Mouse (Mus musculus) cerebellum, postnatal 25 days (tissue): ENCODE results near the gene Card9.

ENCODE experiments used
- DNase-seq, 2 experiments: peaks; one replicate each; pipeline ENCODE4 v3.0.0; 2021; ENCODE audit warnings: mixed read lengths in 2 of 2

The Card9 gene

DNA sequence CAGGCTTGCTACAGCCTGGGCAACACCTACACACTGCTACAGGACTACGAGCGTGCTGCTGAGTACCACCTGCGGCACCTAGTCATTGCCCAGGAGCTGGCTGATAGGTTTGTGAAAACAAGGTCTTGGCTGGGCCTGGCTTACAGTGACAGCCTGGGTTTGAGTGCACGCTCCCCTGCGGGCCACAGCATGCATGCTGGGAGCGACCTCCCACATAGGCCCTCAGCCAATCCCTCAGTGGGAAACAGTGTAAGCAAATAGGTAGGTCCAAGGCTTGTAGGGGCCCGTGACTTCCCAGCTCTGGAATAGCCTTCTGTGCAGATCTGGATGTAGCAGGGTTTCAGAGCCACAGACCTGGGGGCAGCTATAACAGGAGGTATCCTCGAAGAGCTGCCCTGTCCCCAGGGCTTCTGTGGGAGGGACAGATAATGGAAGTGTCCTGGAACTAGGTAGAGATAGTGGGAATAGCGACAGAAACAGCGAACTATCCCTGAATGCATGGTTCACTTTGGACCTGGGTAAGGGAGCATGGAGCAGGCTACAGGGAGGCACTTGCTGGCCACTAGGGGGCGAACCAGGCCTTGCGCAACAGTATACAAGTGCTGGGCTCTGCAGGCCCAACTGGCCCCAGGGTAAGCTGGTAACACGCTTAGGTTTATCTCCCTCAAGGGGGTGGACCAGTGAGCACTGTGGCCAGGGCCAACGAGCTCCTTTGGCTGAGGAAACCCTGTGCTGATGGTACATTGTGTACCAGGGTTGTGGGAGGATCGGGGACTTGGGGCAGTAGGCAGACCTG, 35.1 kb downstream of the Card9 start:
- DNase-seq = peak; percentile 68 to 82

DNA sequence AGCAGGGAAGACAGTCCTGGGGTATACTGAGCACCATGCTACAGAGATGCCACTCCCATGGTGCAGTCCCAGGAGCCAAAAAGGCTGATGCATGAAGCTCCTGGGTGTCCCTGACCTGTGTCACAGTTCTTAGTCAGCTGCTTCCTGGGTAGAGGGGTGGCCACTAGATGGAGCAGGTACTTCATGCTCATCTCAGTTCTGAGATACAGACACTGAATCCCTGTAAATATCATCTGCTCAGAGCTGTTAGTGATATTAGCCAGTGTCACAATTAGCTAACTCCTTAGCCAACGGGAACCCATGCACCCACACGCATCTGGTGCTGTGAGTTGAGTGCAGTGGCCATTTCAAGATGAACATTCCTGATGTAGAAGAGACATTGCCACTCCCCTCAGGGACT, 35.8 kb downstream of the Card9 start:
- DNase-seq = peak in 1 of 2 experiments; percentile 67

DNA sequence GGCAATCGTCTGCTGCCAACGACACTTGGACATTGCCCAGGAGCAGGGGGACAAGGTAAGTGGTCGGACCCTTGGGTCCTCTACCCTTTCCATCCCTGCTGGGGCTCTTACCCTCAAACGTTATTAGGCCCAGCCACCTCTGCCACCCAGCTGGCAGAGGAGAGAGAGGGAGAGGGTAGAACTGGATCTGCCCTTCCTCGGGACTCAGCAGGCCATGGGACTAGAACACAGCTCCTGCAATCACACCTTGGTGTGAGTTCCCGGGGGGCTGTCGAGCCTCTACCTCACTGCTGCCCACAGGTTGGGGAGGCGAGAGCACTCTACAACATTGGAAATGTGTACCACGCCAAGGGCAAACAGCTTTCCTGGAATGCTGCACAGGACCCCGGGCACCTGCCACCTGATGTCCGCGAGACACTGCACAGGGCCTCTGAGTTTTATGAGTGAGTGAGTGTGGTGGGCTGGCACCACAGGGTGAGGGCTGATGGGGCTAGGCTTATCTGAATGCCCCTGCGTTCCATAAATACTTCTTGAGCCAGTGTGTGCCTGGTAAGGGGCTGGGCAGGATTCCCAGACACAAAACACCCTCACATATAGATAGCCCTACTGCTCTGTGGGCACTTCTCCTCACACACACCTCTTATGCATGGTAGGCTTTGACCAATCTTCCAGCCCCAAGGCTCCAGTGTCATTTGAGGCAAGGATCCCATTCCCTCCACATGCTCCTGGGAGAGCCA, 37.0 kb downstream of the Card9 start:
- peak in 1 of 2 experiments; percentile 29 for DNase-seq

DNA sequence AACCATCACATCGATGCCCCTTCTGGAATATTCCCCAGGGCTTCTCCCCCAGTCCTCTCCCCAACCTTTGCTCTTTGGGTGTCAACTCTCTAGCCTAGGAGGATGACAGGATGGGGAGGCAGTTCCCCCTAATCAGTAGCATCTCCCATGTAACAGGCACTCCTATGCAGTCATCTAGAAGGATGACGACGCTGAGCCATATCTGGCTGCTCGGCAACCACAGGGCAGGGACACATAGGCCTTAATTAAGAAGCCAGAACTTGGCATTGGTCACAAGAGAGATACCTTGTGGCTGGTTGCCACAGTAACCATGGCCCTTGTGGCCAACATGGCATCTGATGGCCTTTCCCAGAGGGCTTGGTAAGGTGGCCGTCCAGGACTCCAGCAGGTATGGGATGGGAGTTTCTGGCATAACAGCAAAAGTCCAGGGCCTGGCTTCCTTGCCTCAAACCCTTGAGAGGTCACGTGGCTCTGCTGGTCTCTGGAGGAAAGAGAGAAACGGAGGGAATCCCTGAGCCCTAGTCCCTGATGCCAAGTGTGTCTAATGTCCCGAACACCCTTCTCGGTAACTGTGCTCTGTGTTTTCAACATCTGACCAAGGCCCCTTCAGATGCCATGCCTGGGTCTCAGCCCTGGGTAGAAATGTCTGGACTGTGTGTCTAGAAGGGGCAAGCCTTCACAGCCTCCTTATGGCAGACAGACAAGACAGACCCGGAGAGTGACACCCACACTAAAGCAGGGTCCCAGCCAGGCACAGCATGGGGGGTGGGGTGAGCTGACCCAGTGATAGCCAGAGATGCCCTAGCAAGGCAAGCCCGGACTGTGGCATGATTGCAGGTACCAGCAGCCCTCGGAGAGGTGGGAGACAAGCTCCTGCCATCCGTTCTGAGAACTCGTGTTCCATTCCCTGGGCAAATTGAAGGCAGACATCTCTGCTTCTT, 40.2 kb downstream of the Card9 start:
- DNase-seq = peak; percentile 62

DNA sequence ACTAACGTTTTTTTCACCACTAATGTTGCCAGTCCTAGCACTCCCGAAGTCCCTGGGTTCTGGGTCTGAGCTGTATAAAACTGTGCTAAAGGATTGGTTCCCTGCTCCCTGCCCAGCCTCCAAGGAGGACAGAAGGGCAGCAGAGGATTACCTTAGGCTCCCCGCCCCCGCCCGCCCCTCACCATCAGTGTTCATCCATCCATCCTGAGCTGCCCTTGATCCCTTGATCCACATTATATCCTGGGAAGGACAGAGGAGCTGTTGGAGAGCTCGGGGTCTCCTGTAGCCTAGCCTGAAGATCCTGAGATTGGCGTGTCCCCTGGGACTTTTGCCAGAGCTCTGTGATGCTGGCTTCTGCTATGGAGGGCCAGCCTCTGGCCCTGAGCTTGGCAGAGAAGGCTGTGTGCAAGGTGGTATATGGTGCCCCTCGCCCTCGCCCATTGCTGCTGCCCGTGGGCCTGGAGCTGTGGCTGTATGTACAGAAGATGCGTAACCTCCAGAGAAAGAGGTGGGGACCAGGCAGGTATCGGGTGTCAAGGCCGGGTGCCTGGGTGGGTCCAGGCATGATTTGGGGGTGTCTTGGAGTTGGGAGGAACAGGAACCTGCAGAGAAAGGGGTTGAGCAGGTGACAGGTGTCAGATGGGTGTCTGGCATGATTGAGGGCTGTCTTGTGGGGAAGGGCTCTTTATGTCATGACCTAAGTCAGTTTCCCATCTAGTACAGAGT, 41.0 kb downstream of the Card9 start:
- DNase-seq = peak; percentile 37 to 52

DNA sequence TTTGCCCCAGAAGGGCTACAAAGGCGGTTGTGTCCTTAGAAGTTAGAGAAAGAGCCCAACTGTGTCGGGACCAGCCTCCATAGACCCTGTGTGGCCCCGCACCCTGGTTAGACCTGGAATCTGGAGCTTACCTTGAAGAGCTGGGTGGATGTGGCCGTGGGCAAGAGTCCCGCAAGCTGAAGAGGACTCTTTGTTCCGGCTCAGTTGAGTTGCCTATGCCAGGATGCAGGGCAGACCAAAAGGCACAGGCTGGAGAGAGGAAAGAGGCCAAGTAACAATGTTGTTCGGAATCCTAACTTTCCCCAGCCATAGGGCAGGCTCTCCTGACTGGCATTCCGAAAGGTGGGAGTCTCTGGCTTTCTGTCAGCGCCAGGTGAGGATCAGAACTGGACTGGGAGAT, 41.6 kb downstream of the Card9 start:
- peak; percentile 64 for DNase-seq

DNA sequence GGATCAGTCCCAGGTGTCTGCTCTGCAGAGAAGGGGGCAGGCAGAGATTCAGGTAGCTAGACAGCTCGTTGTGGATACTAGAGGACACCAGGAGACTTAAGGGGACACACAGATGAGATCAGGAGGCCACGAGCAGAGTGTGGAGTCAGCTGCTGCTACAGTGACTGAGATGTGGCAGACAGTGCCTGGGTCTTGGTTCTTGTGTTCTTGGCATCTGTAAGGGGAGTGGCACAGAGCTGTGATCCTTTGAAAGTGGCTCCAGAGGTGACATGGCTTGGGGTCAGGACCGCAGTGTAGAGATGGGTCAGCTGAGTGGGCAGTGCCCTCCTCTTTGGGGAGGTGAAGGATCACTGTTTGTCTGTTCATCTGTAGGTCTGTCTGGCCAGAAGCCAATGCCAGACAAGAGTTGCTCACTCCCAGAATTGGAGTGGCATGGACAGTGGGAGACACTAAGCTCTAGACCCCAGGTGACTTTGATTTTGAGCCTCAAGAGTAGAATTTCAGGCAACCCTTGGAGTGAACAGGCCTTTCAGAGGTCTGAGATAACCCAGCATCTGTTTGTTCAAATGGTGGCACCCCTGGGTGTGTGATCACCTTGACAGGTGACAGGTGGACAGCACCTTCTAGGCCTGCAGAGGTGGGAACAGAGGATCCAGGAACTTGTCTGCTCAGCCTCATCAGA, 42.6 kb downstream of the Card9 start:
- peak; percentile 35 to 38 for DNase-seq

DNA sequence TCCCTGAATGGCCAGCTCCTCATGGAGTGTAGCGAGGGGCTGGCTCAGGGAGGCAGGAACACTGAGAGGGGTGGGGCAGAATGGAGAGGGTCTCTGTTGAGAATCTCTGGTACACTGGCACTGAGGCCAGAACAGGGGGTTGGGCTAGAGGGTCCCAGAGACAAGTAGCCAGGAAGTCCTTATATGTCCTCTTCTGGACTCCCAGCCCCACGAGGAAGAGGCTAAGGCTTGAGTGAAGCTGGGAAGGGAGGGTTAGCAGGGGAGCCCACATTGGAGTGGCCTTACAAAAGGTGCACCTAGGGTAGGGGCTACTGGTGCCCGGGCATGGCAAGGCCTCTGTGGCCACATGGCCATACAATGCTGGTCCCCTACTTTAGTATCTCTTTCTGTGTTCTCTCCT, 43.3 kb downstream of the Card9 start:
- DNase-seq = peak in 1 of 2 experiments; percentile 29

DNA sequence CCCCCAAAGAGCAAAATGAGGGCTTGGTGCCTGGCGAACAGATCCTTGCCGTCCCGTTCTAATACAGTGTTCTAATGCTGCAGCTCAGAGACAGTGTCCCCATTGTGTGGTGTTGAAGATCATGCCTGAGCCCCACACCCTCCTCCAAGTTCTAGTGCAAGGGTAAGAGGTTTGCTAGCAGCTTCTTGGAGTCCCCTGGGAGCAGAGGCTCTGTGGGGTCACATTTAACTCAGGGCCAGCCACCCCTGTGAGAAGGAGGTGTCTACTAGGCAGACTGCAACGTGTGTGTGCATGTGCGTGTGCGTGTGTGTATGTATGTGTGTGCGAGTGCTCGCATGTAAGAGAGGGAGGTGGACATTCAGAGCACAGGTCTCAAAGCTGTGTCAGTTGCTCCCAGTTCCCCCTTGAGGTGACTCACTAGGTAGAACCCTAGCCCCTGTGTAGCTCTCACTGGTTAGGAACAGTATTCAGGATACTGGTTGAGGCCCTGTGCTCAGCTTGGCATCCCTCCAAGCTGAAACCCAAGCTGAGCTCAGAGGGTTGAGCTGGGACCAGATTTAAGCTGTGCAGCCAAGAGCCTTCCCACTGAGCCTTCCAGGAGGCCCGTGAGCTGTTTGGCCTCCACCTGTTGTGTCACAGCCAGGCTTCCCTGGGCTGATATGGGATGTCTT, 44.0 kb downstream of the Card9 start:
- peak; percentile 71 for DNase-seq

DNA sequence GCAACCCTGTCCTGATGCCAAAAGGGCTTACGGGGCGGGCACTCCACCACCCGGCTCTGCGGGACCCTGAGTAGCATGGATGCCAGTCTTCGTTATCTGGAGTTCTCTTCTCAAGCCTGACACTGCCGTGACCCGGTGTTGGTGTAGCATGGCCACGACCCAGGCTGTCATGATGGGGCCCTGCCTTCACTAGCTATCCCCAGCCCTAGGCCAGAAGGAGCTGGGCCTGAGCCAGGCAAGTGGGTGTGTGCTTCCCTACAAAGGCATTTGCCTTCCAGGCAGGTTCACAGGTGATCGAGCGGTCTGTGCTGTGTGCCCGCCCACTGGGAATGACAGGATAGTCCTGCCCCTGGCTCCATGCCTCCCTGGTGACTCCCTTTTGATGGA, 44.8 kb downstream of the Card9 start:
- DNase-seq = peak; percentile 86 to 91

DNA sequence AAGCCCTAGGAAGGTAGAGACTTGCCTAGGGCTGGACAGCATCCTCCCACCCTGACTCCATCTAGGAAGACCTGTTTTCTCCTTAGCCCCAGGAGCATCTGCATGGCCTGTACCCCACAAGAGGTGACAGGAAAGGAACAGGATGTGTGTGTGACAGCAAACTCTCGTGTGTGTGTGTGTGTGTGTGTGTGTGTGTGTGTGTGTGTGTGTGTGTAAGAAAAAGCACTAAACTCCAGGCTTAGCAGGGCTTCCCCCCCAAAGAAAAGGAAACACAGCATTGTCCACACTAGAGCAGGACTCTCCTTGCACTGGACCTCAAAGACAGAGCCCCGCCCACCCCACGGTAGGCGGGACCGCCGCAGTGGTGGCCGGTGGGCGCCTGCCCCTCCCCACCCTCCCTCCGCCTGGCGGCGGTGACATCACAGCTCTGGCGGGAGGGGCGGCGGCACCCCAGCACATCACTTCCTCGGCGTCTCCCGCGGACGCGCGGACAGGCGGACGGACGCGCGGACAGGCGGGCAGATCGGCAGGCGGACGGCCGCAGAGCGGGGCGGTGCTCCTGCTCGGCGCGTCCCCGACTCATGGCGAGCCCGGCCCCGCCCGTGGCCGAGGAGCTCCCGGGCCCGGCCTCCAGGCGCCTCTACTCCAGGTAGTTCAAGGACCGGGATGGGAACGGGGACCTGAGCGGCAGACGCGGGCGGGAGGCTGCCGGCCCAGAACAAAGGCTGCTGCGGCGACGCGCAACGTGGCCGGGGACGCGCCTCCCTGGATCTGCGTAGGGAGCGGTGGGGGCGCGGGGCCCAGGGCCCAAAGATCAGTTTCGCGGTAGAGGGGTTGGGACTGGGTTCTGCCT, 45.4 kb downstream of the Card9 start, which contains the start of gene Gpsm1:
TSS of gene Gpsm1 (plus strand) at position 444 of the 853 bp plus-strand sequence.
- peak; percentile 88 to 93 for DNase-seq

DNA sequence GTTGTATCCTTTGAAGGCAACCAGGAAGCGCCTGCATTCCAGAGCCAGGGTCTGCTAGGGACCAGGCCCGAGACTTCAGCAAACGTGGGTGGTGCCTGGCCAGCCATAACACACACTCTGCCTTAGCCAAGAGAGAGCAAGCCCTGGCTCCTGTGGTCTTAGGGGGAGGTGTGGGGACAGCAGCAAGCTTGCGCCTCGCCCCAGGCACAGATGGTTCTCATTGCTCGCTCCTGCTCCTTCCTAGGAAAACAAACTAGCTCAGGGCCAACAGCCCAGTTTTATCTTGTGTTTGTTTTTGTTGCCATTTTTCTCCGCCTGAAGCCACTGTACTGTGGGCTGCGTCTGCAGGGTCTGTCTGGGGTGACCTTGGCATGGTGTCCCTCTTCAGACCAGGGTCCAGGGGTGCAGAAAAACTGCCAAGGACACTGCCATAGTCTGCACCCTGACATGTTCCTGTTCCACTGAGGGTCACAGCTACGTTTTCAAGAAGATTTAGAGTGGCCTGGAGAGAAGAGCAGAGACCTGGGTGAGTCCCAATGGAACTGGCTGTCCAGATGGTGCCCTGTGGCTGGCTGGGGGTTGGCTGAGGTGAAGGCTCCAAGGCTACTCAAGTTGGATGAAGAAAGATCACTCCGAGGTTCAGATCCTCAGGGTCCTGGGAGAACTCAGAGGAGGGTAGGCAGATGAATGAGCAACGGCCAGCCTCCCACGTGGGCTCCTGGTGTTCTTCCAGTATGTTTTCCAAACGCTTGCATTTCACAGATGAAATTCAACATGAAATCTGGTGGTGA, 46.2 kb downstream of the Card9 start:
- DNase-seq = peak; percentile 87 to 88

DNA sequence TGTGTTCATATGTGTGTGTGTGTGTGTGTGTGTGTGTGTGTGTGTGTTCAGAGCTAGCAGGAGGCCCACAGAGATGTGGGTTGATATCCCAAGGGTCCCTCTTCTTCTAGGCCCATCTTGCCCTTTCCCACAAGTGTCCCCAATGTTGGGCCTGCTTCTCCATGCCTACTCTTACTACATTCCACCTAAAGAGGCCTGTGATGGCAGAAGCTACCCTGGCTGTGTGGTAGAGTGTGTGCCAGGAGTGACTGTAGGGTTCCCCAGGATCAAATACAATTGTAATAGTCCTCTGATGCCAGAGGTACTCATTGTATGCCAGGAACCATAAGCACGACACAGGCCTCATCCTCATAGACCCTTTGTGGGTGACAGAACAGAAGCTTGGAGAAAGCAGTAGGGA, 47.3 kb downstream of the Card9 start:
- peak in 1 of 2 experiments; percentile 14 for DNase-seq

DNA sequence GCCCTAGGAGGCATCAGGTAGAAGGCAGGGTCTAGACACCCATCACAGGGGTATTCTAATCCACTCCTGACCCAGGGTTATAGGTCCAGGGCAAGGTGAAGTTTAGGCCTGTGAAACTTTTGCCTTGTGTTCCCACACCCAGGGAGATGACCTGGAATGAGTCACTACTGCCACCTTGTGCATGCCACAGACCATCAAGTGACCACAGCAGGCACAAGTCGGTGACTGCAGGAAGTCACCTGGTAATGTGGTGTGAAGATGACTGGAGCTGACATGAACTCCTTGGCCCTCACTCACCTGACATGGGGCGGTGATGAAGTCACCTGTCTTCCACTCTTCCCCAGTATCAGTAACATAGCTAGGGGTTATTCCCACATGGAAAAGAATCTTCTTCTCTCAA, 47.9 kb downstream of the Card9 start:
- DNase-seq = peak; percentile 50 to 64

DNA sequence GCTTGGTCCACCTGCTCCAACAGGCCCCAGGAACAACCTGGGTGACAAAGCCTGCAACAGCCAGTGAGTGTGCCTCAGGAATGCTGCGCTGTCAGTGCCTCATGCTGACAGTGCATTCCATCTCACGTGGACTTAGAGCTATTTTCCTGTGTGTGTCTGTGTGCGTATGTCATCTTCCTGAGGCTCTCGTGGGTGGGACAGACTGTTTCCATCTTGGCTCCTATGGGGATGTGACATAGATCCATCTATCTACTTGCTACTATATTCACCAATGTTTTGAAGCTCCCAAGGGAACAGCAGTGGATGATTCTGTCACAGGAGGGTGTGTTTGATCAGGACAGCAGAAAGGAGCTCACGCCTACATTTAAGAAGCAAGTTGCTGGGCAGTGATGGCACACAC, 48.8 kb downstream of the Card9 start:
- DNase-seq = peak in 1 of 2 experiments; percentile 29

DNA sequence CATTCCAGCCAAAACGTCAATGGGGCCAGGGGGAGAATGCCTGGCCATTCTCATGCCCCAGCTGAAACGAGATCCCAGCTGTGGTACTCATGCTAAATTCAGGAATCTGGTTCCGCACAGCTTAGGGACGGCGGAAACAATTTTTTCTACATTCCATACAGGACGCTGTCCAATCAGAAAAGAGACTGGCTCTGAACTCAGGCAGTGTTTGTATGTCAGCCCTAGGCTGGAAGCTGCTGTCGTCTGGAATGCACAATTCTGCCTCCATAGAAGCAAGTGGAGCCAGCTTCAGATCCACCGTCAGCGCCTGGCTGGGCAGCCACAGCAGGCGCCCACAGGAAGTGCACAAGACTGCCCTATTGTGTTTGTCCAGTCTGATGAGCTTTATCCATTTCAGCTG, 51.0 kb downstream of the Card9 start:
- DNase-seq = peak in 1 of 2 experiments; percentile 12

DNA sequence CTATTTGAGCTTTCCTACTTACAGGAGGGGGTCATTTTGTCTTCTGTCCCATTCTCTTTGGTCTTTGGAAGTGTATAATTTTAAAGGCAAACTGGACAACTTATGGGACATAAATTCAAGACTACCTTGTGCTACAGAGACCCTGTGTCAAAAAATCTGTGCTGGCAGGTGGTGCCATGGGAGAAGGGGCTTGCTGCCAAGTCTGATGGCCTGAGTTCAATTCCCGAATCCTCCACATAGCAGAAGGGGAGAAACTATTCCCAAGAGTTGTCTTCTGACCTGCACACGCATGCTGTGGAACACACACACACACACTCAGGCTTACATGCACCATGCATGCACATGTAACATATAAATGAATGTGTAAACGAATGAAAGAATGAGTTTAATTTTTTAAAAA, 54.0 kb downstream of the Card9 start:
- no peak for DNase-seq

DNA sequence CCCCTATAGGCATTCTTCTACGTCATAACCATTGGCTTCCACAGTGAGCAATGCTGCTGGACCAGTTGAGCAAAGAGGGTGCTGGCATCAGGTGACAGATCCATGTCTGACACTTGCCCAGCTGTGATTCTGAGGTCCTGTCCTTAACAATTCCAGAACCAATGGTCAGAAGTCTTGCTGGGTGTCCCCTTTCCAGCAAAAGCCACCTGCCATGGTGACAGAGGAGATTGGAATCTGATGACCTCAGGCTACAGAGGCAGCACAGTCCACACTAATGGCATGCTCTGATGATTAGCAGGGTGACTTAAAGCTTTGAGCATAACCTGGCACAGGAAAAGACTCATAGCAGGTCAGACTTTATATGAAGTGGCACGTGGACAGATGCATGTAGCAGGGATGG, 55.2 kb downstream of the Card9 start:
- DNase-seq = no peak

DNA sequence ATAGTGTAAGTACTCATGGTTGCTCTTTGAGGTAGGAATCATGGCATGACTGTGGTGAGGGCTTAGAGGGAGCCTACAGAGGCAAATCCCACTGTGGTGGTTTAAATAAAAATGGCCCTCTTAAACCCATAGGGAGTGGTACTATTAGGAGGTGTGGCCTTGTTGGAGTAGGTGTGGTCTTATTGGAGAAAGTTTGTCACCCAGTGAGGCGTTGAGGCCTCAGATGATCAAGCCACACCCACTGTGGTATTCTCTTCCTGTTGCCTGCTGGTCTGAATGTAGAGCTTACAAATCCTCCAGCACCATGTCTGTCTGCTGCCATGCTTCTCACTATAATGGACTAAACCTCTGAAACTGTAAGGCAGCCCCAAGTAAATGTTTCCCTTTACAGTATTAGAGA, 56.0 kb downstream of the Card9 start:
- no peak for DNase-seq
